Mouse (Mus musculus) kidney, embryonic 15.5 days (tissue): ENCODE results near the gene Slco4c1. TPM values are rescaled to one million over a fixed set of nuclear protein-coding genes. Genes with fewer than 3 reads are reported as not detected.

Experiments used
- ATAC-seq: fragments of 200-750 bp; cut with Nextera tagmentation; replicated peaks from 2 replicates; pipeline ENCODE4 v1.8.0; 2017; ENCODE audit warnings: moderate TSS enrichment; ENCODE audit not compliant: low FRiP score
- H3K27ac ChIP-seq: fragments of 300-500 bp; sonication (generic); 2 replicates; pipeline ENCODE4 v1.5.1; 2015; ENCODE audit warnings: mild to moderate bottlenecking, inconsistent platforms
- H3K27me3 ChIP-seq: fragments of 300-500 bp; sonication (generic); 2 replicates; pipeline ENCODE4 v1.6.1; 2015; ENCODE audit warnings: inconsistent platforms
- H3K36me3 ChIP-seq: fragments of 300-500 bp; sonication (generic); 2 replicates; pipeline ENCODE4 v1.6.1; 2015; ENCODE audit warnings: inconsistent platforms
- H3K4me1 ChIP-seq: fragments of 300-500 bp; sonication (generic); 2 replicates; pipeline ENCODE4 v1.6.1; 2015; ENCODE audit warnings: inconsistent platforms
- H3K4me2 ChIP-seq: fragments of 300-500 bp; sonication (generic); 2 replicates; pipeline ENCODE4 v1.6.1; 2015; ENCODE audit warnings: moderate library complexity, mild to moderate bottlenecking, inconsistent platforms
- H3K4me3 ChIP-seq: fragments of 300-500 bp; sonication (generic); replicated peaks from 2 replicates; pipeline ENCODE4 v1.5.1; 2015; ENCODE audit warnings: mild to moderate bottlenecking, inconsistent platforms
- H3K9ac ChIP-seq: fragments of 300-500 bp; sonication (generic); 2 replicates; pipeline ENCODE4 v1.6.1; 2015; ENCODE audit warnings: mild to moderate bottlenecking, inconsistent platforms
- H3K9me3 ChIP-seq: fragments of 300-500 bp; sonication (generic); replicated peaks from 2 replicates; pipeline ENCODE4 v1.6.1; 2016; ENCODE audit warnings: inconsistent platforms
- WGBS: fragments of 180-500 bp; shearing (Covaris S2); methylation state at CpG from one replicate; pipeline ENCODE4 v1.1.7; 2015; ENCODE audit warnings: mixed read lengths; 5-methylcytosine and 5-hydroxymethylcytosine counted together
- polyA plus RNA-seq: library from polyadenylated mRNA; unstranded; fragments of >200 nt; fragmentation: Nextera tagmentation; extraction: Ambion mirVana; gene quantifications from 2 replicates; pipeline ENCODE4 v1.2.1, GENCODE M21; 2015

Gene Slco4c1
- polyA plus RNA-seq, 1 experiment from 2014 or later: 7.7 TPM

DNA sequence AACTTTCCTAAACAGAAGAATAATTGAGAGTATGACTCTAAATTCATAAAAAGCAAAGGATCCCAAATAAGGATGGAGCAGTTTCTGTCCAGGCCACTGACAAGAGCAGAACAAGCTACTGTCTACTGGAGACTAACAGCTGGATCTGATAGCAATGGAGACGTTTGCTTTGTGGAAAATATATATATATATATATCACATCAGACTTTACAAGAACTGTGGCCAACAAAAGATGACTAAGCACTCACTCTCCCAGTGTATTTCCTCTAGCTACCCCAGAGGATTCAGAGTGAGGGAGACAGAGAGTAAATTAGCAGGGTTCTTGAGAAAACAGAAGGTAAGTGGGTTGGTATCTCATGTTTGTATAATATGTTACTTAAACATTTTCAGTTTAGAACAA, 105.4 kb downstream of the Slco4c1 start:
- H3K4me2 ChIP-seq: no peak overlapping the region
- H3K27ac ChIP-seq: no peak overlapping the region
- no peaks in the 10 kb centered on the region for H3K4me1 ChIP-seq
- no peaks in the 10 kb centered on the region for H3K9me3 ChIP-seq
- no peaks in the 10 kb centered on the region for H3K27me3 ChIP-seq
- no peaks in the 10 kb centered on the region for H3K36me3 ChIP-seq
- no peak overlapping the region for H3K4me3 ChIP-seq
- no peak overlapping the region for H3K9ac ChIP-seq
- 42% methylated on average over 1 of the region's 1 CpGs for WGBS
- no peak for ATAC-seq
